Mouse (Mus musculus) myocyte (in vitro differentiated cells): ENCODE data around the gene Mtcl1. TPM values are rescaled to one million over a fixed set of nuclear protein-coding genes. Genes with fewer than 3 reads are reported as not detected.

Experiments used
- H3K27me3 ChIP-seq: one replicate; pipeline ENCODE4 v1.6.1; 2011; ENCODE audit not compliant: control insufficient read depth, insufficient read depth, insufficient read length
- H3K36me3 ChIP-seq: one replicate; pipeline ENCODE4 v1.6.1; 2011; ENCODE audit not compliant: control insufficient read depth, insufficient read depth
- H3K4me2 ChIP-seq: one replicate; pipeline ENCODE4 v1.6.1; 2011; ENCODE audit warnings: low read depth, control low read depth
- H3K4me3 ChIP-seq: one replicate; pipeline ENCODE4 v1.5.1; 2011; ENCODE audit warnings: mild to moderate bottlenecking, control low read depth, moderate library complexity
- H3K79me2 ChIP-seq: one replicate; pipeline ENCODE4 v1.6.1; 2011; ENCODE audit not compliant: control insufficient read depth, insufficient read depth
- H3ac ChIP-seq: one replicate; pipeline ENCODE4 v1.6.1; 2011; ENCODE audit not compliant: control insufficient read depth, insufficient read length
- CEBPB ChIP-seq: IDR thresholded peaks from 2 replicates; pipeline ENCODE4 v1.6.1; 2011; ENCODE audit warnings: mild to moderate bottlenecking, moderate library complexity; ENCODE audit not compliant: poor library complexity, insufficient read depth, severe bottlenecking
- E2F4 ChIP-seq: IDR thresholded peaks from one replicate; pipeline ENCODE4 v1.6.1; 2011; ENCODE audit warnings: mild to moderate bottlenecking, control low read depth, moderate library complexity; ENCODE audit not compliant: insufficient read depth
- MAX ChIP-seq: IDR thresholded peaks from one replicate; pipeline ENCODE4 v1.6.1; 2011; ENCODE audit warnings: low read depth, mild to moderate bottlenecking, control low read depth
- MYOD1 ChIP-seq, 3 experiments: IDR thresholded peaks; one replicate each; pipeline ENCODE4 v1.6.1; 2011; ENCODE audit warnings: control low read depth in 2 of 3, low read depth in 2 of 3, mild to moderate bottlenecking in 2 of 3, moderate library complexity in 1 of 3; ENCODE audit not compliant: insufficient read length in 2 of 3, control insufficient read depth in 1 of 3
- MYOG ChIP-seq, 3 experiments: IDR thresholded peaks; one replicate each; pipeline ENCODE4 v1.6.1; 2011; ENCODE audit warnings: control low read depth in 2 of 3, low read depth in 2 of 3, mild to moderate bottlenecking in 2 of 3; ENCODE audit not compliant: insufficient read length in 2 of 3, control insufficient read depth in 1 of 3, insufficient read depth in 1 of 3
- POLR2A ChIP-seq: IDR thresholded peaks from one replicate; pipeline ENCODE4 v1.6.1; 2011; ENCODE audit warnings: low read depth, mild to moderate bottlenecking, control low read depth, moderate library complexity; ENCODE audit not compliant: insufficient read length
- POLR2AphosphoS2 ChIP-seq: IDR thresholded peaks from one replicate; pipeline ENCODE4 v1.6.1; 2011; ENCODE audit warnings: low read depth, control low read depth; ENCODE audit not compliant: insufficient read length
- REST ChIP-seq: IDR thresholded peaks from one replicate; pipeline ENCODE4 v1.6.1; 2011; ENCODE audit warnings: mild to moderate bottlenecking, control low read depth, moderate library complexity; ENCODE audit not compliant: insufficient read depth, insufficient read length
- SRF ChIP-seq: IDR thresholded peaks from one replicate; pipeline ENCODE4 v1.6.1; 2011; ENCODE audit warnings: low read depth; ENCODE audit not compliant: control insufficient read depth, insufficient read length
- TCF12 ChIP-seq: IDR thresholded peaks from one replicate; pipeline ENCODE4 v1.6.1; 2011; ENCODE audit warnings: mild to moderate bottlenecking, control low read depth; ENCODE audit not compliant: poor library complexity, insufficient read depth, severe bottlenecking
- TCF3 ChIP-seq: IDR thresholded peaks from one replicate; pipeline ENCODE4 v1.6.1; 2011; ENCODE audit warnings: low read depth, control low read depth; ENCODE audit not compliant: insufficient read length
- USF1 ChIP-seq: IDR thresholded peaks from one replicate; pipeline ENCODE4 v1.6.1; 2011; ENCODE audit warnings: low read depth, mild to moderate bottlenecking, control low read depth, moderate library complexity
- polyA plus RNA-seq: library from polyadenylated mRNA; unstranded; fragments of >200 nt; fragmentation: generic; extraction: Trizol; gene quantifications from one replicate; pipeline ENCODE4 v1.2.1, GENCODE M21; 2012; ENCODE audit warnings: missing spikeins

Gene Mtcl1
- polyA plus RNA-seq, 1 experiment = 18.3 TPM

- Histone ChIP-seq H3ac (no peak overlapping the region), H3K79me2 (no peaks in the 10 kb centered on the region), H3K27me3 (no peaks in the 10 kb centered on the region), H3K36me3 (no peaks in the 10 kb centered on the region), H3K4me2 (no peak overlapping the region), H3K4me3 (no peak overlapping the region)
- TF ChIP-seq POLR2A = no peak
- no peak for TF ChIP-seq REST
- TF ChIP-seq TCF3 = no peak
- no peak for TF ChIP-seq SRF
- TF ChIP-seq USF1 = no peak
- TF ChIP-seq CEBPB = no peak
- no peak for TF ChIP-seq MYOD1 (IDR thresholded peaks at IDR 0.05; ENCODE audit: control insufficient read depth in 1 of 3, insufficient read length in 2 of 3, low read depth in 2 of 3)
- no peak for TF ChIP-seq POLR2AphosphoS2
- no peak for TF ChIP-seq TCF12
- no peak for TF ChIP-seq MYOG (IDR thresholded peaks at IDR 0.05; ENCODE audit: control insufficient read depth in 1 of 3, insufficient read depth in 1 of 3, insufficient read length in 2 of 3, low read depth in 2 of 3)
- no peak for TF ChIP-seq E2F4
- no peak for TF ChIP-seq MAX
Measured at GRCm38 (mm10) chr17:66318031-66318430, 131.5 kb downstream of the Mtcl1 start.

- Histone ChIP-seq H3ac (no peak overlapping the region), H3K27me3 (no peaks in the 10 kb centered on the region), H3K4me3 (no peak overlapping the region), H3K4me2 (no peak overlapping the region), H3K79me2 (no peaks in the 10 kb centered on the region), H3K36me3 (no peaks in the 10 kb centered on the region)
- TF ChIP-seq TCF3 (no peak), MYOD1 (IDR thresholded peaks at IDR 0.05; ENCODE audit: control insufficient read depth in 1 of 3, insufficient read length in 2 of 3, low read depth in 2 of 3) (no peak), MAX (no peak), E2F4 (no peak), CEBPB (no peak), TCF12 (no peak), REST (no peak), SRF (no peak), POLR2A (no peak), USF1 (no peak), POLR2AphosphoS2 (no peak), MYOG (IDR thresholded peaks at IDR 0.05; ENCODE audit: control insufficient read depth in 1 of 3, insufficient read depth in 1 of 3, insufficient read length in 2 of 3, low read depth in 2 of 3) (no peak)
Measured at GRCm38 (mm10) chr17:66317576-66317975, 132.0 kb downstream of the Mtcl1 start.

- Histone ChIP-seq H3K27me3 (no peaks in the 10 kb centered on the region), H3K79me2 (no peaks in the 10 kb centered on the region), H3K36me3 (no peaks in the 10 kb centered on the region), H3K4me2 (no peak overlapping the region), H3K4me3 (no peak overlapping the region), H3ac (no peak overlapping the region)
- no peak for TF ChIP-seq E2F4
- TF ChIP-seq REST = no peak
Measured at GRCm38 (mm10) chr17:66317156-66317555, 132.4 kb downstream of the Mtcl1 start.

GRCm38 (mm10) chr17:66315451-66315850, 134.1 kb downstream of the Mtcl1 start:
- H3K4me3 ChIP-seq = no peak overlapping the region
- TF ChIP-seq CEBPB = no peak
- TF ChIP-seq MYOD1 (IDR thresholded peaks at IDR 0.05; ENCODE audit: control insufficient read depth in 1 of 3, insufficient read length in 2 of 3, low read depth in 2 of 3) = peak in 1 of 3 experiments; percentile 52
- peak in 1 of 3 experiments; percentile 50 for TF ChIP-seq MYOG (IDR thresholded peaks at IDR 0.05; ENCODE audit: control insufficient read depth in 1 of 3, insufficient read depth in 1 of 3, insufficient read length in 2 of 3, low read depth in 2 of 3)
- H3K27me3 ChIP-seq = no peaks in the 10 kb centered on the region
- H3K79me2 ChIP-seq = no peaks in the 10 kb centered on the region
- no peaks in the 10 kb centered on the region for H3K36me3 ChIP-seq
- no peak overlapping the region for H3ac ChIP-seq
- peak overlapping the region; percentile 74 for H3K4me2 ChIP-seq

GRCm38 (mm10) chr17:66314566-66315285, 134.8 kb downstream of the Mtcl1 start:
- TF ChIP-seq POLR2AphosphoS2 (no peak), POLR2A (no peak), USF1 (no peak), REST (no peak), TCF12 (no peak), CEBPB (no peak), MYOG (IDR thresholded peaks at IDR 0.05; ENCODE audit: control insufficient read depth in 1 of 3, insufficient read depth in 1 of 3, insufficient read length in 2 of 3, low read depth in 2 of 3) (no peak), E2F4 (no peak), TCF3 (no peak), SRF (no peak), MYOD1 (IDR thresholded peaks at IDR 0.05; ENCODE audit: control insufficient read depth in 1 of 3, insufficient read length in 2 of 3, low read depth in 2 of 3) (no peak), MAX (no peak)
- Histone ChIP-seq H3K79me2 (no peaks in the 10 kb centered on the region), H3K4me3 (no peak overlapping the region), H3K27me3 (no peaks in the 10 kb centered on the region), H3K4me2 (peak overlapping the region; percentile 74), H3ac (no peak overlapping the region), H3K36me3 (no peaks in the 10 kb centered on the region)
